Mouse (Mus musculus) megakaryocyte, embryonic 14.5 days (primary cell): ENCODE measurements at regions not wholly inside any gene's neighbourhood (a gene's known extent, or its start where the extent isn't known, plus 50 kb on each side); places are given as distances from the start of the nearest gene placed in this dataset.

ENCODE experiments used
- FLI1 ChIP-seq: IDR thresholded peaks from 2 replicates; pipeline ENCODE4 v1.6.1; 2012; ENCODE audit warnings: low read length, inconsistent platforms, mixed read lengths
- GATA1 ChIP-seq: IDR thresholded peaks from 3 replicates; pipeline ENCODE4 v1.6.1; 2012; ENCODE audit warnings: mixed read lengths, low read length, inconsistent platforms, borderline replicate concordance

GRCm38 (mm10) chr3:137753257-137753654 lies 81.9 kb downstream of the Gm21962 start:
- TF ChIP-seq GATA1, result no peak
- TF ChIP-seq FLI1, result no peak
